ENCODE assay signal across 15 mouse cellular contexts in genomic region chr7:49288186-49288585, GRCm38 (mm10).
DNase-seq lines count a peak whose midpoint lies in the region; ATAC-seq and TF ChIP-seq lines count a peak whose summit lies in the region.
"Had no signal": no experiment of that assay in that cellular context is flagged by ENCODE, and none has a peak within 500 bp of the region (broad histone marks: within the 10 kb centered on the region; RNA-seq: fewer than 3 reads in every experiment).

No protein-coding gene starts in this region.

- no peaks in the 10 kb centered on the region for H3K9me3 ChIP-seq in embryonic facial prominence, embryonic 14.5 days (ENCODE audit: control insufficient read depth, low read length)
- peaks cover 2% of the 10 kb centered on the region; the same call in 1 of the 2 replicates for H3K9me3 ChIP-seq in embryonic facial prominence, embryonic 10.5 days
- no peaks in the 10 kb centered on the region for H3K9me3 ChIP-seq in heart, postnatal 0 days (replicated peaks; ENCODE audit: control insufficient read depth, low read length)
- no peaks in the 10 kb centered on the region for H3K9me3 ChIP-seq in heart, embryonic 11.5 days (replicated peaks; ENCODE audit: control insufficient read depth, low read length)
- H3K9me3 ChIP-seq: limb, embryonic 15.5 days had no signal

- H3K4me2 ChIP-seq in embryonic facial prominence, embryonic 14.5 days (ENCODE audit: low read depth, low read length), result no peak overlapping the region
- H3K4me2 ChIP-seq in heart, postnatal 0 days (ENCODE audit: low read depth, low read length), result no peak overlapping the region
- no peak overlapping the region for H3K4me2 ChIP-seq in heart, embryonic 11.5 days
- H3K4me2 ChIP-seq: limb, embryonic 15.5 days; lung, embryonic 14.5 days had no signal

- 47% methylated on average over 8 of the region's 8 CpGs for WGBS in embryonic facial prominence, embryonic 14.5 days
- 73% methylated on average over 8 of the region's 8 CpGs for WGBS in embryonic facial prominence, embryonic 10.5 days
- 38% methylated on average over 8 of the region's 8 CpGs for WGBS in heart, postnatal 0 days
- 42% methylated on average over 8 of the region's 8 CpGs for WGBS in heart, embryonic 11.5 days (ENCODE audit: insufficient replicate concordance)

- H3K27ac ChIP-seq in embryonic facial prominence, embryonic 14.5 days (replicated peaks; ENCODE audit: low read depth, low read length), result 0 out of 2 replicates have a peak overlapping the region, but pooled peaks have one; percentile 11
- no peak overlapping the region for H3K27ac ChIP-seq in embryonic facial prominence, embryonic 10.5 days (replicated peaks)
- no peak overlapping the region for H3K27ac ChIP-seq in heart, postnatal 0 days (ENCODE audit: low read depth)
- no peak overlapping the region for H3K27ac ChIP-seq in heart, embryonic 11.5 days (ENCODE audit: low read depth, low read length)
- H3K27ac ChIP-seq: limb, embryonic 15.5 days had no signal

- DNase-seq in embryonic facial prominence, embryonic 14.5 days (ENCODE audit: low spot score), result no peak
- no peak for DNase-seq in embryonic facial prominence, embryonic 10.5 days (ENCODE audit: low spot score)
- DNase-seq in heart, postnatal 0 days (ENCODE audit: low spot score), result no peak
- DNase-seq in left cerebral cortex, adult 18-20 months (ENCODE audit: low spot score in 2 of 2), result peak; percentile 35 to 37
- DNase-seq in left cerebral cortex, postnatal 10 days (ENCODE audit: extremely low spot score in 1 of 2, low spot score in 2 of 2), result no peak
- peak; percentile 32 for DNase-seq in brain, embryonic 14.5 days (ENCODE audit: low read depth)
- DNase-seq in Muller cell, postnatal 12 days (ENCODE audit: inconsistent ontology term), result no peak
- DNase-seq: adrenal gland, postnatal 25 days; cerebellum, postnatal 25 days; kidney, postnatal 36 days; lung, embryonic 14.5 days; thymus, adult 2 months had no signal

- TF ChIP-seq EP300 in heart, postnatal 0 days (IDR thresholded peaks at IDR 0.05; ENCODE audit: low read depth), result no peak

- H3K4me1 ChIP-seq in embryonic facial prominence, embryonic 14.5 days (ENCODE audit: control insufficient read depth, insufficient read depth, low read length), result peaks cover 8% of the 10 kb centered on the region; the same call in 1 of the 2 replicates
- H3K4me1 ChIP-seq in embryonic facial prominence, embryonic 10.5 days, result peaks cover 13% of the 10 kb centered on the region
- H3K4me1 ChIP-seq in heart, postnatal 0 days (ENCODE audit: control insufficient read depth, insufficient read depth), result peaks cover 25% of the 10 kb centered on the region
- H3K4me1 ChIP-seq in heart, embryonic 11.5 days (ENCODE audit: control insufficient read depth, insufficient read depth, low read length), result peaks cover 15% of the 10 kb centered on the region
- H3K4me1 ChIP-seq: megakaryocyte, embryonic 14.5 days had no signal

- TF ChIP-seq CTCF in heart, postnatal 0 days (IDR thresholded peaks at IDR 0.05; ENCODE audit: low read depth), result no peak
- no peak for TF ChIP-seq CTCF in brain, embryonic 14.5 days (IDR thresholded peaks at IDR 0.05; ENCODE audit: borderline replicate concordance, extremely low read depth, insufficient read depth, insufficient read length)

- no peak overlapping the region for H3K4me3 ChIP-seq in embryonic facial prominence, embryonic 14.5 days (ENCODE audit: low read depth, low read length)
- no peak overlapping the region for H3K4me3 ChIP-seq in embryonic facial prominence, embryonic 10.5 days
- no peak overlapping the region for H3K4me3 ChIP-seq in heart, postnatal 0 days (ENCODE audit: low read depth, low read length)
- H3K4me3 ChIP-seq in heart, embryonic 11.5 days (ENCODE audit: low read depth, low read length), result no peak overlapping the region
- H3K4me3 ChIP-seq: limb, embryonic 15.5 days; megakaryocyte, embryonic 14.5 days had no signal

- H3K27me3 ChIP-seq in embryonic facial prominence, embryonic 14.5 days (replicated peaks; ENCODE audit: control insufficient read depth, insufficient read depth, low read length), result no peaks in the 10 kb centered on the region
- no peaks in the 10 kb centered on the region for H3K27me3 ChIP-seq in embryonic facial prominence, embryonic 10.5 days (replicated peaks; ENCODE audit: low read depth, poor library complexity, severe bottlenecking)
- no peaks in the 10 kb centered on the region for H3K27me3 ChIP-seq in heart, postnatal 0 days (ENCODE audit: control insufficient read depth, insufficient read depth, low read length)
- no peaks in the 10 kb centered on the region for H3K27me3 ChIP-seq in heart, embryonic 11.5 days (ENCODE audit: control insufficient read depth, insufficient read depth, low read length)
- H3K27me3 ChIP-seq: limb, embryonic 15.5 days had no signal

- H3K9ac ChIP-seq in embryonic facial prominence, embryonic 14.5 days (ENCODE audit: low read depth, low read length), result no peak overlapping the region
- no peak overlapping the region for H3K9ac ChIP-seq in heart, postnatal 0 days (replicated peaks; ENCODE audit: low read depth, low read length)
- no peak overlapping the region for H3K9ac ChIP-seq in heart, embryonic 11.5 days (ENCODE audit: low read depth, low read length)
- H3K9ac ChIP-seq: limb, embryonic 15.5 days; lung, embryonic 14.5 days had no signal

- intact Hi-C loops in left cerebral cortex, postnatal 10 days (cut with DNase I), result no loop called here

- H3K36me3 ChIP-seq in embryonic facial prominence, embryonic 14.5 days (ENCODE audit: control insufficient read depth, insufficient read depth, low read length), result no peaks in the 10 kb centered on the region
- H3K36me3 ChIP-seq in embryonic facial prominence, embryonic 10.5 days (replicated peaks), result no peaks in the 10 kb centered on the region
- H3K36me3 ChIP-seq in heart, postnatal 0 days (replicated peaks; ENCODE audit: control insufficient read depth, insufficient read depth, low read length), result no peaks in the 10 kb centered on the region
- H3K36me3 ChIP-seq in heart, embryonic 11.5 days (ENCODE audit: control insufficient read depth, insufficient read depth, low read length), result no peaks in the 10 kb centered on the region
- H3K36me3 ChIP-seq: limb, embryonic 15.5 days had no signal

- TF ChIP-seq POLR2A in brain, embryonic 14.5 days (IDR thresholded peaks at IDR 0.05; ENCODE audit: borderline replicate concordance, extremely low read depth, insufficient read depth, insufficient read length, poor library complexity, severe bottlenecking), result no peak

- ATAC-seq in embryonic facial prominence, embryonic 14.5 days (ENCODE audit: low read depth), result peak; percentile 30
- 0 out of 2 replicates have a peak, but pooled peaks have one; percentile 5 for ATAC-seq in heart, postnatal 0 days (ENCODE audit: insufficient read depth, low read depth)
- no peak for ATAC-seq in heart, embryonic 11.5 days (replicated peaks; ENCODE audit: insufficient number of reproducible peaks, low FRiP score, low TSS enrichment)

Comparison
In these comparisons a context has a peak if more than half of its experiments do, and no peak if none do; other contexts are left out.
1. DNase-seq: peak in left cerebral cortex, adult 18-20 months (2 of 2) and brain, embryonic 14.5 days (single experiment); none in embryonic facial prominence, embryonic 14.5 days (single experiment), embryonic facial prominence, embryonic 10.5 days (single experiment), heart, postnatal 0 days (single experiment), left cerebral cortex, postnatal 10 days (0 of 2) and Muller cell, postnatal 12 days (single experiment).